Mouse (Mus musculus): ENCODE data around the gene Dhx16.

Gene Dhx16

GRCm38 (mm10) chr17:35900636-35901035 is 21.0 kb downstream of the Dhx16 start:
- peaks cover 52% of the 10 kb centered on the region for H3K4me1 ChIP-seq (replicated peaks; ENCODE audit: low read depth, low read length)

GRCm38 (mm10) chr17:35903343-35903991 is 23.8 kb downstream of the Dhx16 start:
- no peak overlapping the region for H3K4me3 ChIP-seq (replicated peaks; ENCODE audit: low read length)
- H3K9me3 ChIP-seq (ENCODE audit: low read length): no peaks in the 10 kb centered on the region
- no peaks in the 10 kb centered on the region for H3K27me3 ChIP-seq (ENCODE audit: insufficient read depth, low read length)
- TF ChIP-seq NANOG (IDR thresholded peaks at IDR 0.05; ENCODE audit: borderline replicate concordance, low read length): no peak
- no peak for TF ChIP-seq CTCF (conservative IDR thresholded peaks at IDR 0.05; ENCODE audit: low read length)
- TF ChIP-seq POU5F1 (IDR thresholded peaks at IDR 0.05; ENCODE audit: borderline replicate concordance, low read length): no peak
- H3K36me3 ChIP-seq (ENCODE audit: insufficient read depth, low read length): peaks cover 62% of the 10 kb centered on the region
- peaks cover 41% of the 10 kb centered on the region for H3K4me1 ChIP-seq (replicated peaks; ENCODE audit: low read depth, low read length)

More at GRCm38 (mm10) chr17:35900636-35901035, 21.0 kb downstream of the Dhx16 start:
- H3K4me3 ChIP-seq (replicated peaks; ENCODE audit: low read length): no peak overlapping the region
- H3K9me3 ChIP-seq (ENCODE audit: low read length): no peaks in the 10 kb centered on the region
- TF ChIP-seq CTCF (conservative IDR thresholded peaks at IDR 0.05; ENCODE audit: low read length): no peak
- TF ChIP-seq POU5F1 (IDR thresholded peaks at IDR 0.05; ENCODE audit: borderline replicate concordance, low read length): no peak
- TF ChIP-seq NANOG (IDR thresholded peaks at IDR 0.05; ENCODE audit: borderline replicate concordance, low read length): no peak
- peaks cover 42% of the 10 kb centered on the region for H3K36me3 ChIP-seq (ENCODE audit: insufficient read depth, low read length)
- no peaks in the 10 kb centered on the region for H3K27me3 ChIP-seq (ENCODE audit: insufficient read depth, low read length)

GRCm38 (mm10) chr17:35903992-35904355 is 24.4 kb downstream of the Dhx16 start:
- peaks cover 44% of the 10 kb centered on the region for H3K4me1 ChIP-seq (replicated peaks; ENCODE audit: low read depth, low read length)
- TF ChIP-seq CTCF (conservative IDR thresholded peaks at IDR 0.05; ENCODE audit: low read length) (no peak), POU5F1 (IDR thresholded peaks at IDR 0.05; ENCODE audit: borderline replicate concordance, low read length) (no peak), NANOG (IDR thresholded peaks at IDR 0.05; ENCODE audit: borderline replicate concordance, low read length) (no peak)
- H3K36me3 ChIP-seq (ENCODE audit: insufficient read depth, low read length): peaks cover 66% of the 10 kb centered on the region

GRCm38 (mm10) chr17:35905587-35905986 is 26.0 kb downstream of the Dhx16 start:
- TF ChIP-seq CTCF (conservative IDR thresholded peaks at IDR 0.05; ENCODE audit: low read length) (no peak), POU5F1 (IDR thresholded peaks at IDR 0.05; ENCODE audit: borderline replicate concordance, low read length) (no peak), NANOG (IDR thresholded peaks at IDR 0.05; ENCODE audit: borderline replicate concordance, low read length) (no peak)
- peaks cover 61% of the 10 kb centered on the region for H3K36me3 ChIP-seq (ENCODE audit: insufficient read depth, low read length)
- H3K9me3 ChIP-seq (ENCODE audit: low read length): no peaks in the 10 kb centered on the region
- H3K27me3 ChIP-seq (ENCODE audit: insufficient read depth, low read length): no peaks in the 10 kb centered on the region
- no peak overlapping the region for H3K4me3 ChIP-seq (replicated peaks; ENCODE audit: low read length)
- peaks cover 40% of the 10 kb centered on the region for H3K4me1 ChIP-seq (replicated peaks; ENCODE audit: low read depth, low read length)

More at GRCm38 (mm10) chr17:35903992-35904355, 24.4 kb downstream of the Dhx16 start:
- Histone ChIP-seq H3K9me3 (ENCODE audit: low read length) (no peaks in the 10 kb centered on the region), H3K4me3 (replicated peaks; ENCODE audit: low read length) (no peak overlapping the region), H3K27me3 (ENCODE audit: insufficient read depth, low read length) (no peaks in the 10 kb centered on the region)

GRCm38 (mm10) chr17:35907609-35908008 is 28.0 kb downstream of the Dhx16 start:
- peaks cover 77% of the 10 kb centered on the region for H3K36me3 ChIP-seq (ENCODE audit: insufficient read depth, low read length)
- H3K4me1 ChIP-seq (replicated peaks; ENCODE audit: low read depth, low read length): peaks cover 43% of the 10 kb centered on the region
- no peak overlapping the region for H3K4me3 ChIP-seq (replicated peaks; ENCODE audit: low read length)
- H3K9me3 ChIP-seq (ENCODE audit: low read length): no peaks in the 10 kb centered on the region
- TF ChIP-seq CTCF (conservative IDR thresholded peaks at IDR 0.05; ENCODE audit: low read length) (no peak; the same call in 1 of the 2 replicates), NANOG (IDR thresholded peaks at IDR 0.05; ENCODE audit: borderline replicate concordance, low read length) (no peak), POU5F1 (IDR thresholded peaks at IDR 0.05; ENCODE audit: borderline replicate concordance, low read length) (no peak)
- H3K27me3 ChIP-seq (ENCODE audit: insufficient read depth, low read length): no peaks in the 10 kb centered on the region

GRCm38 (mm10) chr17:35909186-35909918 is 29.7 kb downstream of the Dhx16 start:
- Histone ChIP-seq H3K27me3 (ENCODE audit: insufficient read depth, low read length) (no peaks in the 10 kb centered on the region), H3K4me1 (replicated peaks; ENCODE audit: low read depth, low read length) (peaks cover 55% of the 10 kb centered on the region), H3K4me3 (replicated peaks; ENCODE audit: low read length) (peak overlapping the region; percentile 83), H3K9me3 (ENCODE audit: low read length) (no peaks in the 10 kb centered on the region), H3K36me3 (ENCODE audit: insufficient read depth, low read length) (peaks cover 79% of the 10 kb centered on the region)
- TF ChIP-seq CTCF (conservative IDR thresholded peaks at IDR 0.05; ENCODE audit: low read length) (no peak), NANOG (IDR thresholded peaks at IDR 0.05; ENCODE audit: borderline replicate concordance, low read length) (no peak), POU5F1 (IDR thresholded peaks at IDR 0.05; ENCODE audit: borderline replicate concordance, low read length) (no peak)

- peak within 1 kb of the TSS; percentile 83 for H3K4me3 ChIP-seq (replicated peaks; ENCODE audit: low read length)
These were observed 30.3 kb downstream of the Dhx16 start, which contains the start of gene Atat1 for GRCm38 (mm10) chr17:35909919-35910369. Atat1 (minus strand) TSS chr17:35910075.

GRCm38 (mm10) chr17:35914975-35915374 is 35.4 kb downstream of the Dhx16 start:
- no peaks in the 10 kb centered on the region for H3K9me3 ChIP-seq (ENCODE audit: low read length)
- H3K4me3 ChIP-seq (replicated peaks; ENCODE audit: low read length): peak overlapping the region; percentile 99
- H3K27me3 ChIP-seq (ENCODE audit: insufficient read depth, low read length): no peaks in the 10 kb centered on the region
- H3K4me1 ChIP-seq (replicated peaks; ENCODE audit: low read depth, low read length): peaks cover 51% of the 10 kb centered on the region
- TF ChIP-seq POU5F1 (IDR thresholded peaks at IDR 0.05; ENCODE audit: borderline replicate concordance, low read length): no peak
- no peak for TF ChIP-seq CTCF (conservative IDR thresholded peaks at IDR 0.05; ENCODE audit: low read length)
- TF ChIP-seq NANOG (IDR thresholded peaks at IDR 0.05; ENCODE audit: borderline replicate concordance, low read length): no peak
- H3K36me3 ChIP-seq (ENCODE audit: insufficient read depth, low read length): peaks cover 67% of the 10 kb centered on the region

More at GRCm38 (mm10) chr17:35909919-35910369, 30.3 kb downstream of the Dhx16 start, which contains the start of gene Atat1:
- H3K36me3 ChIP-seq (ENCODE audit: insufficient read depth, low read length): peaks cover 81% of the 10 kb centered on the region
- H3K9me3 ChIP-seq (ENCODE audit: low read length): no peaks in the 10 kb centered on the region
- TF ChIP-seq NANOG (IDR thresholded peaks at IDR 0.05; ENCODE audit: borderline replicate concordance, low read length): no peak
- no peak for TF ChIP-seq CTCF (conservative IDR thresholded peaks at IDR 0.05; ENCODE audit: low read length)
- no peak for TF ChIP-seq POU5F1 (IDR thresholded peaks at IDR 0.05; ENCODE audit: borderline replicate concordance, low read length)
- peaks cover 61% of the 10 kb centered on the region for H3K4me1 ChIP-seq (replicated peaks; ENCODE audit: low read depth, low read length)
- no peaks in the 10 kb centered on the region for H3K27me3 ChIP-seq (ENCODE audit: insufficient read depth, low read length)
